Mouse (Mus musculus) liver, adult 2 months (tissue): ENCODE data around the gene Luzp1.

Experiments used
- CTCF ChIP-seq: fragments of 200-500 bp; IDR thresholded peaks from 2 replicates; pipeline ENCODE4 v1.5.1; 2011; ENCODE audit warnings: low read depth, low read length, control low read depth
- POLR2A ChIP-seq: fragments of 200-500 bp; IDR thresholded peaks from 2 replicates; pipeline ENCODE4 v1.6.1; 2011; ENCODE audit warnings: low read length, control low read depth; ENCODE audit not compliant: insufficient read depth; ENCODE audit errors: extremely low read depth

GRCm38 (mm10) chr4:136469941-136470346 lies 383 bp downstream of the Luzp1 start:
- TF ChIP-seq CTCF (no peak), POLR2A (no peak)
